Mouse (Mus musculus): Measurements from ENCODE around the gene Otulinl.

The Otulinl gene

GRCm38 (mm10) chr15:27617227-27617626, 64.2 kb downstream of the Otulinl start:
- in situ Hi-C loops (cut with MboI), result no loop called here

- in situ Hi-C loops (cut with MboI), result no loop called here
These were observed 65.2 kb downstream of the Otulinl start for GRCm38 (mm10) chr15:27616159-27616558.

- in situ Hi-C loops (cut with MboI), result no loop called here
These were observed 68.1 kb downstream of the Otulinl start for GRCm38 (mm10) chr15:27613255-27613654.

GRCm38 (mm10) chr15:27612533-27613221, 68.7 kb downstream of the Otulinl start:
- in situ Hi-C loops (cut with MboI), result no loop called here

- in situ Hi-C loops (cut with MboI), result no loop called here
These were observed 71.8 kb downstream of the Otulinl start for GRCm38 (mm10) chr15:27609554-27609953.

- in situ Hi-C loops (cut with MboI), result no loop called here
These were observed 76.1 kb downstream of the Otulinl start for GRCm38 (mm10) chr15:27605252-27605651.

All from mature B cell (primary cell).